Mouse (Mus musculus) liver, embryonic 14.5 days (tissue): ENCODE measurements at regions not wholly inside any gene's neighbourhood (a gene's known extent, or its start where the extent isn't known, plus 50 kb on each side); places are given as distances from the start of the nearest gene placed in this dataset.

Experiments used
- ATAC-seq: fragments of 200-750 bp; cut with Nextera tagmentation; 2 replicates; pipeline ENCODE4 v1.8.0; 2017; ENCODE audit warnings: moderate number of reproducible peaks, mild to moderate bottlenecking, moderate library complexity; ENCODE audit not compliant: insufficient read depth
- DNase-seq, 3 experiments: peaks; one replicate each; pipeline ENCODE4 v3.0.0-alpha.2; 2012 to 2013; ENCODE audit warnings: low read depth in 3 of 3, low spot score in 3 of 3
- H3K27ac ChIP-seq: fragments of 300-500 bp; sonication (generic); 2 replicates; pipeline ENCODE4 v1.5.1; 2014; ENCODE audit warnings: moderate library complexity, mild to moderate bottlenecking, control low read depth, inconsistent platforms
- H3K27me3 ChIP-seq: fragments of 300-500 bp; sonication (generic); 2 replicates; pipeline ENCODE4 v1.6.1; 2014; ENCODE audit warnings: mild to moderate bottlenecking, low read length, moderate library complexity; ENCODE audit not compliant: control insufficient read depth, insufficient read depth
- H3K36me3 ChIP-seq: fragments of 300-500 bp; sonication (generic); replicated peaks from 2 replicates; pipeline ENCODE4 v1.6.1; 2014; ENCODE audit warnings: low read depth; ENCODE audit not compliant: control insufficient read depth, insufficient read depth
- H3K4me1 ChIP-seq, 2 experiments: fragments of 200-500 bp in 1 of 2; fragments of 300-500 bp in 1 of 2; sonication (generic) in 1 of 2; replicated peaks; 2 replicates each; pipeline ENCODE4 v1.6.1; 2012 to 2014; ENCODE audit warnings: antibody characterized with exemption in 1 of 2, inconsistent platforms in 1 of 2, low read length in 1 of 2; ENCODE audit not compliant: control insufficient read depth in 2 of 2, insufficient read depth in 2 of 2
- H3K4me2 ChIP-seq: fragments of 300-500 bp; sonication (generic); 2 replicates; pipeline ENCODE4 v1.6.1; 2014; ENCODE audit warnings: low read depth, mild to moderate bottlenecking, control low read depth, moderate library complexity
- H3K4me3 ChIP-seq, 2 experiments: fragments of 200-500 bp in 1 of 2; fragments of 300-500 bp in 1 of 2; sonication (generic) in 1 of 2; 2 replicates each; pipeline ENCODE4 v1.5.1; 2012 to 2014; ENCODE audit warnings: low read depth in 2 of 2, low read length in 2 of 2, mild to moderate bottlenecking in 2 of 2, control low read depth in 1 of 2, inconsistent platforms in 1 of 2, moderate library complexity in 1 of 2; ENCODE audit not compliant: insufficient read depth in 1 of 2
- H3K9ac ChIP-seq: fragments of 300-500 bp; sonication (generic); replicated peaks from 2 replicates; pipeline ENCODE4 v1.6.1; 2014; ENCODE audit warnings: mild to moderate bottlenecking, control low read depth, moderate library complexity
- H3K9me3 ChIP-seq: fragments of 300-500 bp; sonication (generic); 2 replicates; pipeline ENCODE4 v1.6.1; 2016; ENCODE audit warnings: low read length, mixed read lengths; ENCODE audit not compliant: control insufficient read depth
- CTCF ChIP-seq: IDR thresholded peaks from 2 replicates; pipeline ENCODE4 v1.5.1; 2016; ENCODE audit warnings: antibody characterized with exemption, low read depth, control low read depth
- EP300 ChIP-seq: IDR thresholded peaks from 2 replicates; pipeline ENCODE4 v1.6.1; 2016; ENCODE audit warnings: antibody characterized with exemption, low read depth
- WGBS: fragments of 180-500 bp; shearing (Covaris S2); extraction: QIAGEN DNeasy Blood & Tissue Kit; methylation state at CpG from one replicate; pipeline ENCODE4 v1.1.7; 2014; ENCODE audit not compliant: insufficient replicate concordance; 5-methylcytosine and 5-hydroxymethylcytosine counted together

DNA sequence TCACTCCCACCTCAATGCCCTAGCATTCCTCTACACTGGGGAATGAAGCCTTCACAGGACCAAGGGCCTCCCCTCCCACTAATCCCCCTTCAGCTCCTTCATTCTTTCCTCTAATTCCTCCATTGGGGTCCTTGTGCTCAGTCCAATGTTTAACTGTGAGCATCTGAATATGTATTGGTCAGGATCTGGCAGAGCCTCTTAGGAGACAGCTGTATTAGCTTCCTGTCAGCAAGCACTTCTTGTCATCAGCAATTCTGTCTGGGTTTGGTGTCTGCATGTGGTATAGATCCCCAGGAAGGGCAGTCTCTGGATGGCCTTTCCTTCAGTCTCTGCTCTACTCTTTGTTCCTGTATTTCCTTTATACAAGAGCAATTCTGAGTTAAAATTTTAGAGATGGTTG lies 426.8 kb upstream of the 2610001J05Rik start:
- no peak for ATAC-seq
- Histone ChIP-seq H3K4me2 (no peak overlapping the region), H3K4me3 (no peak overlapping the region), H3K9me3 (no peaks in the 10 kb centered on the region), H3K9ac (no peak overlapping the region), H3K4me1 (no peaks in the 10 kb centered on the region), H3K27me3 (no peaks in the 10 kb centered on the region), H3K36me3 (no peaks in the 10 kb centered on the region), H3K27ac (no peak overlapping the region)
- no peak for DNase-seq
- TF ChIP-seq CTCF, result no peak
- no peak for TF ChIP-seq EP300

DNA sequence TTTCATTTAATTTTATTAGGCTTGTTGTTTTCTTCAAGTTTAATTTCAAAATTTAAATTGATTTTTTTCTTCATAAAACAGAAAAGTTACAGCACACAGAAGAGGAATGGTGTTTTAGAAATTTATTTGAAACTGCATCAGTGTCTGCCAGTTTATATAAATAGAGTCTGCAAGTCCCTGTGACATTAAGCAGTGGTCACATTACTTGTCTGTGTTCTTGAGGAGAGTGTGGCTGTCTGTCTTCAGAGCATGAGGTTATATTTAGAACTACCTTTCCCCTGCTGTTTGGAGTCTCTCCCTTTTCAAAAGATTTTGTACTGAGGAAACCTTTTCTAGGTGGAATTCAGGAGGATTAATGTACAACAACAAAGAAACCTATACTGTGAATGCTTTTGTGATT lies 426.1 kb upstream of the 2610001J05Rik start:
- H3K4me1 ChIP-seq, result no peaks in the 10 kb centered on the region
- no peak overlapping the region for H3K9ac ChIP-seq
- H3K27ac ChIP-seq, result no peak overlapping the region
- no peaks in the 10 kb centered on the region for H3K27me3 ChIP-seq
- DNase-seq (no peak), ATAC-seq (no peak)
- H3K4me2 ChIP-seq, result no peak overlapping the region
- no peaks in the 10 kb centered on the region for H3K36me3 ChIP-seq
- H3K4me3 ChIP-seq, result no peak overlapping the region
- no peak for TF ChIP-seq EP300
- no peak for TF ChIP-seq CTCF
- H3K9me3 ChIP-seq, result no peaks in the 10 kb centered on the region

DNA sequence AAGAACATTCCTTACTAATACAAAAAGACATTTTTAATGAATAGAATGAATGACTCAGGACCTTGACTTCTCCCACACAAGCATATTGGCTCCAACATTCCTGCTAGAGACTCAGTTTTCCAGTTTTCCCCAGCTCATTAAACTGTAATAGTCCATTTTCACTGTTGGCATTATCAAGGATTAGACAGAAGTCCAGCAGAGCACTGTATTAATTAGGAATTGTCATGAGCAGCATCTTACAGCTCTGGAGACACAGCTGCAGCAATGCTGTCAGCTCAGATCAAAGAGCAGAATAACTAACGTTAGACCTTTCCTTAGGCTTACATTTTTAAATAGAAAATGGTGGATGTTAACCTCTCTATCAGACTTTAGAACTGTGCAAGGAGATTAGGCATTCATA lies 419.5 kb upstream of the 2610001J05Rik start:
- no peaks in the 10 kb centered on the region for H3K36me3 ChIP-seq
- H3K4me3 ChIP-seq, result no peak overlapping the region
- H3K27me3 ChIP-seq, result no peaks in the 10 kb centered on the region
- no peaks in the 10 kb centered on the region for H3K4me1 ChIP-seq
- no peak overlapping the region for H3K9ac ChIP-seq
- TF ChIP-seq CTCF (no peak), EP300 (no peak)
- DNase-seq (no peak), ATAC-seq (no peak)
- no peak overlapping the region for H3K4me2 ChIP-seq
- no peak overlapping the region for H3K27ac ChIP-seq
- WGBS, result 34% methylated on average over 1 of the region's 1 CpGs
- no peaks in the 10 kb centered on the region for H3K9me3 ChIP-seq

DNA sequence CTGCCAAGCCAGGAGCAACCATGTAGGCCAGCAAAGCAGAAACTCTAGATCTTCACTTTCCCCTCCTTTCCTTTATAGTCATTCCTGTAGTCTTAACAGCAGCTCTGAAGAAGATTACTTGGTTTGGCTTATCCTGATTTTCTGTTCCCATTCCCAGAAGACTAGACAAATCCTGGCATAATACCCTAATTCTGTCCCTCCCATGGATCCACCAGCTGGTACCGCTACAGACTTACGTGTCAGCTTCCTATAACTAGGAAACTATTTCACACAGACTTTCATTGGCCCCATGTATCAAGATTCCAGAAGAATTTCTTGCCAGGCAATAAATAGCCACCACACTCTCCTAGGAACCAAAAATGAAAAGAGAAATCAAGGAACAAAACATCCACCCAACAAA lies 410.2 kb upstream of the 2610001J05Rik start:
- Histone ChIP-seq H3K9ac (no peak overlapping the region), H3K36me3 (no peaks in the 10 kb centered on the region), H3K4me1 (no peaks in the 10 kb centered on the region), H3K27ac (no peak overlapping the region), H3K4me2 (no peak overlapping the region), H3K27me3 (no peaks in the 10 kb centered on the region), H3K9me3 (no peaks in the 10 kb centered on the region), H3K4me3 (no peak overlapping the region)
- WGBS, result 57% methylated on average over 2 of the region's 2 CpGs
- ATAC-seq, result no peak
- no peak for DNase-seq
- TF ChIP-seq EP300, result no peak
- no peak for TF ChIP-seq CTCF

DNA sequence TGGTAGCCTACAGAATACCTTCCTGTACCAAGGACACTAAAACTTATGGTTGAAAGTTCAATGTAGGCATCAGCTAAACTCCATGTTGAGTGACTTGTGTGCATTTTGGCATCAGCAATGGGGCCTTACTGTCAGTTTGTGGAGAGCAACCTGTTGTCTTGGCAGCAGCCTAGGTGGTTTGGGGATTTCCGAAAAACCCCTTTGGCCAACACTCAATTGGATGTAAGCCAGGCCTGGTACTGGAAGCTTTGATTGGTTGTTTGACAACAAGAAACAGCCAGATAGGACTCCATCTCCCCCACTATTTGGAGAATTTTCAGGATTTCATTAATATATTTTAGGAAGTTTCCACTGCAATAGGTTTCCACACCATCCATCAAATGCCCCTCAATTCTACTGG lies 390.6 kb upstream of the 2610001J05Rik start:
- WGBS, result 62% methylated on average over 1 of the region's 1 CpGs
- Histone ChIP-seq H3K9me3 (no peaks in the 10 kb centered on the region), H3K4me1 (no peaks in the 10 kb centered on the region), H3K36me3 (no peaks in the 10 kb centered on the region), H3K9ac (no peak overlapping the region), H3K27ac (no peak overlapping the region), H3K27me3 (no peaks in the 10 kb centered on the region), H3K4me2 (no peak overlapping the region), H3K4me3 (no peak overlapping the region)
- TF ChIP-seq EP300 (no peak), CTCF (no peak)
- ATAC-seq, result no peak
- no peak for DNase-seq

DNA sequence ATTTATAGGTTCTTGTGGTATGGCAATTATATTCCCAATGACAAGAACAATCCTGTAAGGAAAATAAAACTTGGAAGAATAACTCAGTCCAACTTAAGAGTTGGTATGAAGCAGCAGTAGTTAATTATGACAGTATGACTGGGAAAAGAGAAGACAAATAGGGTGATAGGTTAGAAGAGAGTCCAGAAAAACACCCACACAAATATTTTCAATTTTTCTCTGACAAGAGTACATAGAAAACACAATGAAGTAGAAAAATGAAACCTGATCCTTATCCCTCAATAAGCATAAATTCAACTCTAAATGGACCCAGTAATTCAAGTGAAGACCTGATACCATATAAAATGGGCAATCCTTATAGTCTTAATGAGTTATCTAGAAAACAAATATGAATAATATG lies 369.0 kb upstream of the 2610001J05Rik start:
- Histone ChIP-seq H3K9me3 (no peaks in the 10 kb centered on the region), H3K36me3 (no peaks in the 10 kb centered on the region), H3K9ac (no peak overlapping the region), H3K4me3 (no peak overlapping the region), H3K4me1 (no peaks in the 10 kb centered on the region), H3K4me2 (no peak overlapping the region), H3K27me3 (no peaks in the 10 kb centered on the region), H3K27ac (no peak overlapping the region)
- ATAC-seq (no peak), DNase-seq (no peak)
- TF ChIP-seq CTCF (no peak), EP300 (no peak)
